Mouse (Mus musculus) urinary bladder, postnatal 36 days (tissue): ENCODE data around the gene Itpr1.

Source experiments
- DNase-seq, 2 experiments: peaks; one replicate each; pipeline ENCODE4 v3.0.0; 2022; ENCODE audit warnings: low spot score in 2 of 2, mixed read lengths in 1 of 2

The Itpr1 gene

DNA sequence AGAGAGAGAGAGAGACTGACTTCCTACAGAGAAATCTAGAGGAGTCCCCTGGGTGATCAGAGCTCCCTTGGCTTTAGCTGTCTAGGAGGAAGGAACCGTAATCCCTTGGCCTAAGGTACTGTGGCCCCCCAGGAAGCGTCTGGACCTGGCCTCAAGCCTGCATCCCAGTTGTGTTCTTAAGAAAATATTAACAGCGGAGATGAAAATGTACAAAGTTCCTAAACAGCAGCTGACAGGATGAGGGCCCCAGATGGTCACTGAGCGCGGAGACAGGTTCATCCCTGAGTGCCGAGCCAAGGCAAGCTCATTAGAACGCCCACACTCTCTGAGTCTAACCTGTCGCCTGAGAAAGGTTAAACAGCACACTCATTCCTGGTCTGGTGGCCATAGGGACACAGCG lies 300.1 kb downstream of the Itpr1 start:
- DNase-seq: no peak

GRCm38 (mm10) chr6:108516248-108516647 lies 303.4 kb downstream of the Itpr1 start:
- no peak for DNase-seq

- DNase-seq: no peak
These were observed 304.5 kb downstream of the Itpr1 start for GRCm38 (mm10) chr6:108517241-108517981.

GRCm38 (mm10) chr6:108517986-108518385 lies 305.1 kb downstream of the Itpr1 start:
- no peak for DNase-seq

DNA sequence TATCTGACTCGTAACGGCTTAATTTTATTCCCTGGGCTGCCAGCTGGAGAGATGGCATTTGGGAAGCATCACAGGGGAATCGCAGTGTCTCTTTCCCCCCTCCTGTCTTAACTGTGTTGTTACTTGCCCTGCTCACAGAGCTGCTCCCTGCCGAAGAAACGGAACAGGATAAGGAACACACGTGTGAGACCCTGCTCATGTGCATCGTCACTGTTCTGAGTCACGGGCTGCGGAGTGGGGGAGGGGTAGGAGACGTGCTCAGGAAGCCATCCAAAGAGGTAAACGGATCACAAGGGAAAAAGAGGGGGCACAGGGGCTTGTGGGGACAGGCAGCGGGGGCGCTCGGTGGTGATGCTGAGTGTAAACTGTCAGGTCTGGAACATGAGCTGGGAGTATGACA lies 305.7 kb downstream of the Itpr1 start:
- DNase-seq: no peak

DNA sequence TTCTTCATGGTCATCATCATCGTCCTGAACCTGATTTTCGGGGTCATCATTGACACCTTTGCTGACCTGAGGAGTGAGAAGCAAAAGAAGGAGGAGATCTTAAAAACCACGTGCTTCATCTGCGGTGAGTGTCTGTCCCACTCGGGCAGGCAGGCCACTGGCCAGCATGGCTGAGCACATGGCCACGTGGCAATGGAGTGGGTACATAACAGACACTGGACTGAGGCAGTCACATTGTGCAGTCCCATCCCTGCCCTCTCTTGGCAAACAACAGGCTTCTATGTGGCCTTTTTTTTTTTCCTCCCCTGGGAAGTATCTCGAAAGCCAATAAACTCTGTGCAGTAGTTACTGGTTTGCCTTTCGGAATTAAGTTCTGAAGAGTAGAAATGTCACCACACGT lies 306.4 kb downstream of the Itpr1 start:
- no peak for DNase-seq

- DNase-seq: no peak
These were observed 311.2 kb downstream of the Itpr1 start for GRCm38 (mm10) chr6:108523956-108524616.

DNA sequence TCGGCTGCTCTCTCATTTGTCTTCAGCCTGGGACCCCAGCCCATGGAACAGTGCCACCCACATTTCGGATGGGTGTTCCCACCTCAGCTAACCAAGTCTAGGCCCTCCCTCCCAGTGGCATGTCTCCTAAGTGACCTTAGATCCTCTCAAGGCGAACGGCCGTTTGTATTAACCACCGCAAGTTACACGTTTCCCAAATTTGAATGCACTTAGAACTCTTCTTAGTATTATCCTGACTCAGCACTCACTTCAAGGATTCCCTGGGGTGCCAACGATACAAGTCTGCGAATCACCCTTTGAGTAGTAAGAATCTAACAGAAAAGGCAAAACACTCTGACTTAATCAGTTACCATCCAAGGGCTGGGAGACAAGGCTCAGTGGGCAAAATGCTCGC lies 311.7 kb downstream of the Itpr1 start:
- no peak for DNase-seq

GRCm38 (mm10) chr6:108527560-108527959 lies 314.7 kb downstream of the Itpr1 start:
- DNase-seq: no peak

DNA sequence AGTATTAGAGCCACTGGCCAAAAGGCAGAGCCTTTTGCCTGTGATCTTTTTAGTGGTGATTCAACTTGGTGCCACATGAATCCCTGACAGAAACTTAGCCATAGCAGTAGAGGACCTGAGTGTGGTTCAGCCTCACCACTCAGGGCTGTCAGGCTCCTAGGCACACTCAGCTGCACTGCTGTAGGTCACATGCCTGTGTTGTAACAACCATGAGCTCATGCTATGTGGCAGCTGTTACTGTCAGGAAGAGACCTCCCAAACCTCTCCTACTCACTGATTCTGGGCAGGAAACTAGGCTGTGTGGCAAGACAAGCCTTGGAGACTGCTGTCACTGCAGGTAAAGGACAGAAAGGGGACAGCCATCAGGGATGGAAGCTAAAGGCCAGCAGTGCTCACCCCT lies 315.1 kb downstream of the Itpr1 start:
- no peak for DNase-seq

GRCm38 (mm10) chr6:108529150-108529549 lies 316.3 kb downstream of the Itpr1 start:
- DNase-seq: no peak

DNA sequence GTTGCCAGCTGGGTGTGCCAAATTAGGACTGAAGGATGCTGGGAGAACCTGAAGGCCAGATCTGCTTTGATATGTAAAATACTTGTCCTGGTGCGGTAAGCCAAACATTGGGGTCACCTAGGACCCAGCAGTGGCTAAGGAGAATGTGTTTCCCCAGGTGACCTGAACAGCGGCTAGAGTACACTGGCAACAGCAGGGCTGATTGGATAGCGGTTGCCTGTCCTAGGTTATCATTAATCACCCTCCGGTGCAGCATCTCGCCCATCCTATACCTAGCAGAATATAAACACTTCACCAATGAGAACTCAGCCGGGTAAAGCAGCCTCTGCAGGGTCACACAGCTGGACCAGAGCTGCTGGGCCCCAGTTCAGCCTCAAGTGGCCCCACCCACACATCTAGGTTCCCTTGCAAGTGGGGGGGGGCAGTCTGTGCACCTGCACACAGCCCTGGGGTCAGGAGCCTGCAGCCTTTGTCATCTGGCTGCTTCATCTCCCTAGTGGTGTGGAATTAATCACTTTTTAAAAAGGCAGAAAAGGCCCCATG lies 318.0 kb downstream of the Itpr1 start:
- DNase-seq: no peak

- DNase-seq: peak; percentile 20 to 62
These were observed 318.7 kb downstream of the Itpr1 start for GRCm38 (mm10) chr6:108531324-108532311.

GRCm38 (mm10) chr6:108532486-108533179 lies 319.7 kb downstream of the Itpr1 start:
- peak; percentile 35 to 64 for DNase-seq

DNA sequence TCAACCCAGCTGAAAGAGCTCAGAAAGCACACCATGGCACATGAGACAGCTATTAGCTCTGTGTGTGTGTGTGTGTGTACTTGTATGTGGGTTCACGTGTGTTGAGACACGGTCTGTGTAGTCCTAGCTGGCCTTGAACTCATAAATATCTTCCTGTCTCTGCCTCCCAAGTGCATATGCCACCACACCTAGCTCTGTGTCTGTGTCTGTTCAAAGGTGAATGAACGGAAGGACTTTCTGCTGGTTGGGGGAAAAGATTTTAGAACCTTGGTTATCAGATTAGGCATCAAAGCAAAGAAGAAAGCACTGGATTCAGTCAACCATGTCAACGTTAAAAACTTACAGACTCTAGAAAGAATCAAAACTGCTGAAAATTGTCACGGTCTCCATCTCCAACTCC lies 321.2 kb downstream of the Itpr1 start:
- DNase-seq: no peak

- peak in 1 of 2 experiments; percentile 33 for DNase-seq
These were observed 321.7 kb downstream of the Itpr1 start for GRCm38 (mm10) chr6:108534596-108534995.

- DNase-seq: no peak
These were observed 322.4 kb downstream of the Itpr1 start for GRCm38 (mm10) chr6:108535309-108535708.

DNA sequence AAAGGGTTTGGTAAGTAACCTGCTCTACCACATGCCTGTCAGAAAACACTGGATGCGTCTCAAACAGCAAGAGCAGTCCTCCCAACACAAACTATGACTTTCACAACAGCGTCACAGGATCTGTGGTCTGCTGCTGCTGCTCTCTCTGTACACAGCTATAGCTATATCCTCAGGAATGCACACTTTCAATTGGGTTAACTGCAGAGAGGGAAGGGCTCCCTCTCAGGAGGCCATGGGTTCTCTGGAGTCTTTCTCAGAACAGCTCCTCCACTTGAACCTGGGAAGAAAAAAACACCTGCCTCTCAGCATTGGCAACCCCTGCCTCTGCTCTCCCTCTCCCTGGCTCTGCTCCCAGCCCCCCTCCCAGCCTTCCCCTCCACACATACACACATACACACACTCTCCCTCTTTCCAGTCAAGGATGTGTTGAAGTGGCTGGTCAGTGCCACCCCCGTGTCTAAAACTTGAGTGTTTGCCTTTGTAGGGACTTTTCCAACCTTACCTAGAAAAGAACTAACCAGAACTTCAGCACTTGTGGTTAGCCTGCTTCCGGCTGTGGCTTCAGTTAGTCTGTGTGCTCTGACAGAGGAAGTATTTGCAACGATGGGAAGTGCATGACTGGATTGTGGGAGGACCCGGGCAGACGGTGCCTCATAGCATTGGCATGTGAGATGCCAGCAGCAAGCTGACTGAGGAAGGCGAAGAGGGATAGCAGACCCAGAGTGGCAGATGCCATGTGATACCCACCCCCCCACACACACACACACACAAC lies 323.8 kb downstream of the Itpr1 start:
- DNase-seq: no peak

DNA sequence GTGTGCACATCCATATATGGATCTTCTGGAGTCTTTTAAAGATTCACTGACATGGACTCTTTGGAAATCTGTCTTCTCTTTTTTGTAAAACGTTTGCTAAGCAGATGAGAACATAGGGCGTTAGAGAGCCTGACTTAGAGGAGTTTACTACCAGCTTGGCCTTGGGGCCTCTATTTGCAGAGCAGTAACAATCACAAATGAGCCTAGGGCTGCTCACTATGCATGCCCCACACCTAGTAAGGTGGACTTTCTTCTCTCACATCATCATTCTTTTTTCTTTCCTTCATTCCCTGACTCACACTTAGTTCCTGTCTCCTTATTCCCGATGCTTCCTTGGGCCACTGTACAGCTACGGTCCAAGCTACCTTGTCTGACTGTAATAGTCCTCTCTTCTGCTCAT lies 325.5 kb downstream of the Itpr1 start:
- no peak for DNase-seq

GRCm38 (mm10) chr6:108540441-108540840 lies 327.5 kb downstream of the Itpr1 start:
- no peak for DNase-seq

- no peak for DNase-seq
These were observed 332.0 kb downstream of the Itpr1 start for GRCm38 (mm10) chr6:108544917-108545316.
